Mouse (Mus musculus): ENCODE data around the gene Ninj2.

DNA sequence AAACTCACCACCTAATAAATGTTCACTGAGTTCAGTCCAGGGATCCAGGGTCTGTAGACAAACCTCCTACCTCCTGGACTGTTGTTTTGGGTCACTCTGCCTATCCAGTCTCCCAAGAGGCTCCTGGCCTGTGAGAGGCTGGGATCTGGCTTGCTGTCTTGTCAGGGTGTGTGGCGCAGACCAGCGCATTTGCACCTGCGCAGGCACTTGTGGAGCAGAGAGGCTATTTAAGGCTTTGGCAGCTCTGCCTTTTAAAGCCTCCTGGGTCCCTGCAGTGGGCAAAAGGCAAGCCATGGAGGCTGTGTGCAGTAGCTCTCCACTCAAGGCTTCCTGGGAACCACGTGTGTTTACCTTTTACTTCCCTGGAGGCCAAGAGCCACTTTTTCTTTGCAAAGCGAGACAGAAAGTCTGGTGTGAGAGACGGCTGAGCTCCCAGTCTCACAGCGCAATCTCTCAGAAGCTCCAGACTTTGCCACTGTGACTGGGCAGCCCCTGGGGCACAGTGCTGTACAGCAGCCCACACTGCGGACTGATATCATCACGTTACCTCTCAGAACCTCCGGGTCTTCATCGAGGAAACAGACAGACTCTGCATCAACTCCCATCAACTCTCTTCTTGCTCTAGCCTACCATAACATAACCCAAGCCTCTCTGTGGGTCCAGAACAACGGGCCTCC lies 55.7 kb downstream of the Ninj2 start:
- no peak for TF ChIP-seq CTCF (conservative IDR thresholded peaks at IDR 0.05; ENCODE audit: low read length)
- TF ChIP-seq NANOG (IDR thresholded peaks at IDR 0.05; ENCODE audit: borderline replicate concordance, low read length): no peak
- TF ChIP-seq POU5F1 (IDR thresholded peaks at IDR 0.05; ENCODE audit: borderline replicate concordance, low read length): no peak

Data from E14TG2a.4 (cell line).